Mouse (Mus musculus) kidney, adult 2 months (tissue): ENCODE measurements around the gene Ucp1.

Experiments
- CTCF ChIP-seq: fragments of 200-500 bp; conservative IDR thresholded peaks from 2 replicates; pipeline ENCODE4 v1.5.1; 2011; ENCODE audit warnings: low read depth, mild to moderate bottlenecking, control low read depth, low read length, moderate library complexity, mixed read lengths; ENCODE audit not compliant: insufficient read depth, insufficient read length
- POLR2A ChIP-seq: fragments of 200-500 bp; IDR thresholded peaks from one replicate; pipeline ENCODE4 v1.6.1; 2011; ENCODE audit warnings: low read depth, low read length, control low read depth

- TF ChIP-seq CTCF (no peak), POLR2A (no peak)
These were observed 32.2 kb downstream of the Ucp1 start for GRCm38 (mm10) chr8:83322374-83322773.
